Mouse (Mus musculus): Measurements from ENCODE around the gene Xylt1.

The Xylt1 gene

GRCm38 (mm10) chr7:117698551-117699114 lies 317.9 kb downstream of the Xylt1 start:
- peak in 1 of 2 experiments; percentile 48 for DNase-seq (ENCODE audit: low spot score in 2 of 2)

DNA sequence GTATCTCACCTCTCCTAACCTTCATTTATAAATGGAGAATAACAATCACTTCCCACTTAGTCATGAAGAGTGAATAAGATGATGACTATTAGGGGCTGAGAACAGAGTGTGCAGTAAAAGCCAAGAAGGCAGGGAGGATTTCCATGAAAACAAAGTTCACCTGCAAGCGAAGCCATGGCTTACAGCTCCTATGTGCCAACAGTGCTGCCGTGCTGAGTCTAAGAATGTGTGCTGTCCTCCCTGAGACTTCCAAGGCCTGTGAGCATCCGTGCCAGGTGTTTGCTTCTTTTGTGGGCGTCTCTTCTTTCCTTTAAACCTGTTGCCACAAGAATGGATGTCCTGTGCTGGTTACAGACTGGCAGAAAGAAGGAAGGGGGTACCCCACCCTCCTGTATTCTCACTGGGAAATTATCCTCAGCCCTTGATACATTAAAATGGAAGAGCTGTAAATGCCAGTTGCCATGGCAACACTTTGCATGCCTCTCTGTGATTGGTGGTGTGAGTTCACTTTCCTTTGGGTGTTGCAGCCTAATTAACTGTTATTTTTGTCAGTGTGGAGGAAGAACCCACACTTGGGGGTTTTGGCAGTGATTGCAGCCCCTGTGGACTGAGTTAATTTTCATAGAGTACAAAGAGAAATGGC lies 318.7 kb downstream of the Xylt1 start:
- DNase-seq (ENCODE audit: low spot score in 2 of 2): peak; percentile 65 to 77

- DNase-seq (ENCODE audit: low spot score in 2 of 2): peak in 1 of 2 experiments; percentile 44
These were observed 319.3 kb downstream of the Xylt1 start for GRCm38 (mm10) chr7:117700066-117700465.

DNA sequence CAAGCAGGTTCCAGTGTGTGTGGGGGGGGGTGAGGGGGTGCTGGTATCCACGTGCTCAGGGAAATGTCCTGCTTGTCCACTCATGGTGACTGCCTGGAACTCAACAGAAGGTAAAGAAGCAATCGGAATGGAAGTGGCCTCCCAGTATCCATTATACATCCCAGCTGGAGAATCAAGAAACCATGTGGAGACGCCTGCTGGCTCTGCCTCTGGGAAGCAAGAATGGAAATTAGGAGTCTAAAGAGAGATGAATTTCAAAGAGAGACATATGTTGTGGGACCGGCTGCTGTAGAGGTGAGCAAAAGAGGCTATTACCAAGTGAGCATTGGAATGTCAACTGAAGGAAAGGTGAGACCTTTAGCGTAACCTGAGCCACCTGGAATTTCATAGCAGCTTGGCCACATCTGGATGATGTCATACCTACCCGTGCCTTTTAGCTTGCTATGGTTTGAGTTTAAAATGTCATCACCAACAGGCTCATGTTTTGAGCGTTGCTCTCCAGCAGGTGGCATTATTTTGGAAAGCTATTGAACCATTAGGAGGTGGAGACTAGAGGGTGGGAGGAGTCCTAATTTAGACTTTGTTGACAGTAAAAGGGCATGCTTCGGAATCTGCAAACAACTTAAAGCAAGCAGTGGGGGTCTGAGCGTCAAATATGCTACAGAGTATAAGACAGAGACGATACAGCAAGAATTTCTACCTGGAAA lies 329.3 kb downstream of the Xylt1 start:
- peak in 1 of 2 experiments; percentile 56 for DNase-seq (ENCODE audit: low spot score in 2 of 2)

GRCm38 (mm10) chr7:117716876-117717408 lies 336.2 kb downstream of the Xylt1 start:
- DNase-seq (ENCODE audit: low spot score in 2 of 2): no peak

- no peak for DNase-seq (ENCODE audit: low spot score in 2 of 2)
These were observed 339.6 kb downstream of the Xylt1 start for GRCm38 (mm10) chr7:117720426-117720825.

All from left cerebral cortex, adult 9 months (tissue).